Mouse (Mus musculus) ovary, postnatal 14 days (tissue): ENCODE results near the gene Ganab.

Source experiments
- DNase-seq: peaks from one replicate; pipeline ENCODE4 v3.0.0; 2022; ENCODE audit warnings: low spot score

Gene Ganab

GRCm38 (mm10) chr19:8929224-8930088, 31.6 kb downstream of the Ganab start, which contains the start of the genes Rom1 and Eml3:
Rom1 (minus strand) TSS chr19:8929356.
Eml3 (plus strand) TSS chr19:8929552.
- DNase-seq, result peak; percentile 84

- no peak for DNase-seq
Observed at GRCm38 (mm10) chr19:8930117-8930516, 32.2 kb downstream of the Ganab start.

GRCm38 (mm10) chr19:8930771-8931170, 32.9 kb downstream of the Ganab start:
- no peak for DNase-seq

GRCm38 (mm10) chr19:8936736-8937135, 38.9 kb downstream of the Ganab start:
- DNase-seq, result no peak

- DNase-seq, result no peak
Observed at GRCm38 (mm10) chr19:8940526-8941133, 42.8 kb downstream of the Ganab start.

GRCm38 (mm10) chr19:8941136-8941514, 43.3 kb downstream of the Ganab start:
- DNase-seq, result no peak

GRCm38 (mm10) chr19:8941515-8942217, 43.8 kb downstream of the Ganab start, which contains the start of gene Mta2:
Mta2 (plus strand) TSS chr19:8941875.
- peak; percentile 92 for DNase-seq

GRCm38 (mm10) chr19:8942276-8942964, 44.5 kb downstream of the Ganab start:
- peak; percentile 56 for DNase-seq

GRCm38 (mm10) chr19:8943047-8943446, 45.2 kb downstream of the Ganab start:
- no peak for DNase-seq

- DNase-seq, result no peak
Observed at GRCm38 (mm10) chr19:8944062-8944461, 46.2 kb downstream of the Ganab start.

GRCm38 (mm10) chr19:8944750-8945149, 46.9 kb downstream of the Ganab start:
- DNase-seq, result peak; percentile 69

- DNase-seq, result no peak
Observed at GRCm38 (mm10) chr19:8945251-8945650, 47.4 kb downstream of the Ganab start.

- no peak for DNase-seq
Observed at GRCm38 (mm10) chr19:8946929-8947328, 49.1 kb downstream of the Ganab start.

- DNase-seq, result no peak
Observed at GRCm38 (mm10) chr19:8950190-8950589, 52.3 kb downstream of the Ganab start.

- no peak for DNase-seq
Observed at GRCm38 (mm10) chr19:8952241-8952640, 54.4 kb downstream of the Ganab start.

GRCm38 (mm10) chr19:8953135-8954039, 55.5 kb downstream of the Ganab start, which contains the start of gene Tut1:
Tut1 (plus strand) TSS chr19:8953847.
- peak; percentile 91 for DNase-seq

GRCm38 (mm10) chr19:8954171-8954570, 56.3 kb downstream of the Ganab start:
- no peak for DNase-seq

- no peak for DNase-seq
Observed at GRCm38 (mm10) chr19:8962256-8962655, 64.4 kb downstream of the Ganab start.

GRCm38 (mm10) chr19:8965075-8965474, 67.2 kb downstream of the Ganab start:
- no peak for DNase-seq

- DNase-seq, result no peak
Observed at GRCm38 (mm10) chr19:8965771-8966170, 67.9 kb downstream of the Ganab start.

GRCm38 (mm10) chr19:8966198-8966589, 68.3 kb downstream of the Ganab start:
- DNase-seq, result no peak
